ENCODE assay signal across 29 mouse cellular contexts in the genomic region with DNA sequence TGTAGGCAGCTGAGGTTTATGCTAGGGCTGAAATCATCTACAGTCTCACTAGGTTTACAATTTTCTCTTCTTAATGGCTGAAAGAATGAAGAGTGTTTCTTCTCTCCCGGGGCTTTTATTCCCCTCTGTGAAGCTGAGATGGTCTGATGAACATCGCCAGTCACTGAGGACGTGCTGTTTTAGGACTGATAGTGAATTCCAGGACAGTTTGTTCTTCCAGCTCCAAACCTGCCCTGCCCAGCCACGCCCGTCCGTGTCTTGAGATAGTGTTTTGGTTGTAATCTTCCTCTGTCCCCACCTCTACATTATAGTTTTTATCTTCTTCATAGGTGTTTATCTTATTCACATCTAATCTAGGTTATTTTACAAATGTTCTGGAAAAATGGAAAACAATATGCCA.
DNase-seq lines count a peak whose midpoint lies in the region; ATAC-seq and TF ChIP-seq lines count a peak whose summit lies in the region.
"Had no signal": no experiment of that assay in that cellular context is flagged by ENCODE, and none has a peak within 500 bp of the region (broad histone marks: within the 10 kb centered on the region; RNA-seq: fewer than 3 reads in every experiment).

No protein-coding gene starts in this region.

- no peak overlapping the region for H3K27ac ChIP-seq in liver, embryonic 12.5 days
- H3K27ac ChIP-seq in limb, embryonic 10.5 days = no peak overlapping the region
- no peak overlapping the region for H3K27ac ChIP-seq in liver, embryonic 16.5 days (ENCODE audit: low read length)
- no peak overlapping the region for H3K27ac ChIP-seq in kidney, embryonic 14.5 days (ENCODE audit: low read depth, low read length)
- no peak overlapping the region for H3K27ac ChIP-seq in left cerebral cortex, adult 2 months
- H3K27ac ChIP-seq: embryonic facial prominence, embryonic 12.5 days; embryonic facial prominence, embryonic 15.5 days; heart, adult 2 months; heart, embryonic 15.5 days; hindbrain, embryonic 10.5 days; hindbrain, embryonic 13.5 days had no signal

- H3K4me1 ChIP-seq in liver, embryonic 12.5 days = peaks cover 6% of the 10 kb centered on the region; the same call in 1 of the 2 replicates
- H3K4me1 ChIP-seq in limb, embryonic 10.5 days = no peaks in the 10 kb centered on the region
- H3K4me1 ChIP-seq in liver, embryonic 16.5 days (ENCODE audit: control insufficient read depth, low read depth, low read length) = no peaks in the 10 kb centered on the region
- H3K4me1 ChIP-seq in kidney, embryonic 14.5 days (ENCODE audit: control insufficient read depth, insufficient read depth, low read length) = no peaks in the 10 kb centered on the region
- H3K4me1 ChIP-seq: embryonic facial prominence, embryonic 12.5 days; embryonic facial prominence, embryonic 15.5 days; heart, embryonic 12.5 days; heart, embryonic 15.5 days; hindbrain, embryonic 10.5 days; hindbrain, embryonic 13.5 days had no signal

- intact Hi-C loops in left cerebral cortex, adult 2 months (cut with DNase I) = loop anchor here (5.0 to 10.0 kb wide), 2 partner anchors 179 to 309 kb away; partner anchors contain the start of gene Etl4

- DNase-seq in liver = peak; percentile 15
- DNase-seq in limb, embryonic 10.5 days (ENCODE audit: low spot score) = peak; percentile 23
- DNase-seq in left cerebral cortex, adult 2 months (ENCODE audit: extremely low spot score in 1 of 2, low spot score in 2 of 2) = no peak
- DNase-seq: adrenal gland, postnatal 10 days; adrenal gland, postnatal 36 days; B cell, adult 2 months; cerebellum, adult 11 months; cerebellum, adult 2 months; cerebellum, adult 9-11 months; cerebellum, postnatal 25 days; gastrocnemius, postnatal 25 days; heart, adult 2 months; heart, postnatal 10 days; heart, postnatal 36 days had no signal

- H3K4me2 ChIP-seq in liver, embryonic 12.5 days = no peak overlapping the region
- no peak overlapping the region for H3K4me2 ChIP-seq in liver, embryonic 16.5 days (ENCODE audit: low read depth, low read length)
- H3K4me2 ChIP-seq in kidney, embryonic 14.5 days (replicated peaks; ENCODE audit: low read depth, low read length) = no peak overlapping the region
- H3K4me2 ChIP-seq: embryonic facial prominence, embryonic 12.5 days; embryonic facial prominence, embryonic 15.5 days; heart, embryonic 12.5 days; heart, embryonic 15.5 days; hindbrain, embryonic 13.5 days had no signal

- no peak overlapping the region for H3K4me3 ChIP-seq in liver, embryonic 12.5 days
- H3K4me3 ChIP-seq in limb, embryonic 10.5 days = no peak overlapping the region
- H3K4me3 ChIP-seq in liver, embryonic 16.5 days (ENCODE audit: low read depth, low read length) = no peak overlapping the region
- no peak overlapping the region for H3K4me3 ChIP-seq in kidney, embryonic 14.5 days (ENCODE audit: low read length)
- H3K4me3 ChIP-seq in left cerebral cortex, adult 2 months = no peak overlapping the region
- H3K4me3 ChIP-seq: embryonic facial prominence, embryonic 12.5 days; embryonic facial prominence, embryonic 15.5 days; heart, adult 2 months; heart, embryonic 12.5 days; heart, embryonic 15.5 days; hindbrain, embryonic 10.5 days; hindbrain, embryonic 13.5 days had no signal

- H3K9ac ChIP-seq in liver, embryonic 12.5 days = no peak overlapping the region
- H3K9ac ChIP-seq in liver, embryonic 16.5 days (ENCODE audit: low read depth, low read length) = no peak overlapping the region
- H3K9ac ChIP-seq in kidney, embryonic 14.5 days (ENCODE audit: low read depth, low read length) = no peak overlapping the region
- H3K9ac ChIP-seq: embryonic facial prominence, embryonic 12.5 days; embryonic facial prominence, embryonic 15.5 days; forebrain, postnatal 0 days; heart, embryonic 12.5 days; heart, embryonic 15.5 days; hindbrain, embryonic 13.5 days had no signal

- TF ChIP-seq CTCF in left cerebral cortex, adult 2 months (IDR thresholded peaks at IDR 0.05) = no peak

- ATAC-seq in liver, embryonic 12.5 days = no peak
- ATAC-seq in liver, embryonic 16.5 days (ENCODE audit: low read depth) = peak; percentile 53; the same call in 1 of the 2 replicates
- no peak for ATAC-seq in kidney, embryonic 14.5 days (ENCODE audit: low FRiP score, low TSS enrichment)
- ATAC-seq: forebrain, embryonic 14.5 days; forebrain, postnatal 0 days; hindbrain, embryonic 16.5 days; Patski had no signal

- H3K27me3 ChIP-seq in liver, embryonic 12.5 days (replicated peaks) = no peaks in the 10 kb centered on the region
- H3K27me3 ChIP-seq in limb, embryonic 10.5 days (ENCODE audit: low read depth, poor library complexity, severe bottlenecking) = no peaks in the 10 kb centered on the region
- H3K27me3 ChIP-seq in liver, embryonic 16.5 days (ENCODE audit: control insufficient read depth, insufficient read depth, low read depth, low read length) = no peaks in the 10 kb centered on the region
- H3K27me3 ChIP-seq in kidney, embryonic 14.5 days (ENCODE audit: control insufficient read depth, insufficient read depth, low read length) = no peaks in the 10 kb centered on the region
- H3K27me3 ChIP-seq: CH12.LX; embryonic facial prominence, embryonic 12.5 days; embryonic facial prominence, embryonic 15.5 days; heart, embryonic 12.5 days; heart, embryonic 15.5 days; hindbrain, embryonic 13.5 days; Patski had no signal

- H3K9me3 ChIP-seq in liver, embryonic 12.5 days (replicated peaks) = no peaks in the 10 kb centered on the region
- no peaks in the 10 kb centered on the region for H3K9me3 ChIP-seq in limb, embryonic 10.5 days (replicated peaks)
- H3K9me3 ChIP-seq in liver, embryonic 16.5 days (replicated peaks; ENCODE audit: control insufficient read depth, low read length) = no peaks in the 10 kb centered on the region
- H3K9me3 ChIP-seq in kidney, embryonic 14.5 days (ENCODE audit: control insufficient read depth, low read length) = no peaks in the 10 kb centered on the region
- H3K9me3 ChIP-seq: embryonic facial prominence, embryonic 12.5 days; embryonic facial prominence, embryonic 15.5 days; G1E; heart, embryonic 15.5 days; hindbrain, embryonic 10.5 days; hindbrain, embryonic 13.5 days had no signal

- 55% methylated on average over 6 of the region's 6 CpGs for WGBS in liver, embryonic 12.5 days (ENCODE audit: insufficient replicate concordance)
- 91% methylated on average over 6 of the region's 6 CpGs for WGBS in limb, embryonic 10.5 days
- 43% methylated on average over 6 of the region's 6 CpGs for WGBS in liver, embryonic 16.5 days (ENCODE audit: insufficient replicate concordance)
- 85% methylated on average over 6 of the region's 6 CpGs for WGBS in kidney, embryonic 14.5 days

- no peaks in the 10 kb centered on the region for H3K36me3 ChIP-seq in liver, embryonic 12.5 days
- no peaks in the 10 kb centered on the region for H3K36me3 ChIP-seq in limb, embryonic 10.5 days
- H3K36me3 ChIP-seq in liver, embryonic 16.5 days (ENCODE audit: control insufficient read depth, insufficient read depth) = no peaks in the 10 kb centered on the region
- H3K36me3 ChIP-seq in kidney, embryonic 14.5 days (ENCODE audit: control insufficient read depth, insufficient read depth, low read length) = no peaks in the 10 kb centered on the region
- H3K36me3 ChIP-seq: embryonic facial prominence, embryonic 12.5 days; embryonic facial prominence, embryonic 15.5 days; G1E; heart, embryonic 12.5 days; heart, embryonic 15.5 days; hindbrain, embryonic 10.5 days; hindbrain, embryonic 13.5 days had no signal

Comparison
In these comparisons a context has a peak if more than half of its experiments do, and no peak if none do; other contexts are left out.
1. DNase-seq: peak in liver (single experiment) and limb, embryonic 10.5 days (single experiment); none in left cerebral cortex, adult 2 months (0 of 2).